Mouse (Mus musculus): ENCODE results near the gene Stmnd1. TPM values are rescaled to one million over a fixed set of nuclear protein-coding genes. Genes with fewer than 3 reads are reported as not detected.
"Not testable (repeated sequence)": the region's sequence is repeated elsewhere in the genome, so short reads cannot be mapped to it uniquely, and the experiment has no call there.

Gene Stmnd1
- total RNA-seq, 2 experiments from 2014 or later, result 0.17 to 0.18 TPM

DNA sequence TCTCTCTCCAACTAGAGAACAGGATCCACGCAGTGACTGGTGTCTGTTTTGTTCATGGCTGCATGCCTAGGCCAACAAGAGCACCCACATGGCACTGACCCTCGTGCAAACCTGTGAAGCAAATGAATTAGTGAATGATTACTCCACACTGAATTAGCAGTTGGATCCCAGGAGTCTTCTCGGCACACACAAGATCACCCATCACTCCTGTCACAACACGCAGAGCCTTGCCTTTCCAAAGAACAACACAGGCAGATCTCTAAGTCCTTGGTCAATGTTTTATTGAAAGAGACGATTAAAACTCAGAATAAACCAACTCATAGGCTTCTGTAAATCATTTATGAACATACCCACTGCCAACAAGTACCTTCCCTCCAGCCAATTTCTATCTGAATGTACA lies 39.7 kb downstream of the Stmnd1 start:
- no peak for DNase-seq
- intact Hi-C loops (cut with DNase I), result loop anchor here (10.0 kb wide), 1 partner anchor 482 kb away; no protein-coding TSS in a partner anchor
- H3K4me3 ChIP-seq, result no peak overlapping the region
- no peak for TF ChIP-seq CTCF (IDR thresholded peaks at IDR 0.05)
- H3K27ac ChIP-seq, result no peak overlapping the region

DNA sequence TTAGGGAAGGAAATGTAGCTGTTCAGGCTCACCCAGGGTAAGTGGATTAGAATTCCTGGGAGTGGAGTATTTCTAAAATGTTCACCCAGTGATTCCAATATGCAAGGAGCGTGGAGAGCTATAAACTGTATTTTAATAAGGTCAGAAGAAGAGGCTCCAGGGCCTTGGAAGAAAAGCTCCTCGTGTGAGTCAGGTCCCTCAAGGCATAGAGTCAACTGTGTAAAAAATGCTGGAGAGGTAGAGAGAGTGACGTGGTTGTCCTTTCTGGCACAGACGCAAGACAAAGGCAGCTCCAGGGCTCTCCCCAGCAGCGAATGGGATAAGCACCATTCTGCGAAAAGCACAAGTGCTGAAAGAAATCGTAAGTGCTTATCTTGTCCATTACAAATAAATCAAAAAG lies 41.6 kb downstream of the Stmnd1 start:
- no peak for TF ChIP-seq CTCF (IDR thresholded peaks at IDR 0.05)
- intact Hi-C loops (cut with DNase I), result loop anchor here (10.0 kb wide), 1 partner anchor 480 kb away; no protein-coding TSS in a partner anchor
- Histone ChIP-seq H3K4me3 (no peak overlapping the region), H3K27ac (no peak overlapping the region)
- DNase-seq, result no peak

DNA sequence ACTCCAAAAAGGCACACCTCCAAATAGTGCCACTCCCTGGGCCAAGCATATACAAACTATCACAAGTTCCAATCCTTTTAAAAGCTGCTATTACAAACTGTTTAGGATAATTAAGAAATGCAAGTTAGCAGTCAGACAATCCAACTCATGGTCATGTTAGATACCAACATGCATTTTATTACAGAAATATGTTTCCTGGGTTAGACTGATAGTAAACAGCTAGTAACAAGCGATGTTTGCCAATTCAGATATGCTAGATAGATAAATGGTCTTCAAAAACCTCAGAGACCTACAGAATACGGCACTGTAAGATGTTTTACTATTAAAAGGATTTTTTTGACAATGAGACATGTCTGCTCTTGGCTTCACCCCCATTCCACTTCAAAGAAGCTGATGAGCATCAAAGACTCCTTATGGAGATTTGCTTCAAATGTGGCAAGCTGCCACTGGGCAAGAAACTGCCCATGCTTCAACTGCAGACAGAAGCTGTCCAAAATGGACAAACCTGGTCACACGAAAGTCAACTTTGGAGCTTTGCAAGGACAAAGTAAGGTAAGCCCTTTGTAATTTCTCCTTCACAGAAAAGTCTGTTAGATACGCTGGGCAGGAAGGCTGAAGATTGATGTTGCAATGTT lies 52.9 kb downstream of the Stmnd1 start:
- Histone ChIP-seq H3K4me3 (no peak overlapping the region), H3K27ac (no peak overlapping the region)
- DNase-seq, result no peak
- TF ChIP-seq CTCF (IDR thresholded peaks at IDR 0.05), result no peak
- intact Hi-C loops (cut with DNase I), result no loop called here

DNA sequence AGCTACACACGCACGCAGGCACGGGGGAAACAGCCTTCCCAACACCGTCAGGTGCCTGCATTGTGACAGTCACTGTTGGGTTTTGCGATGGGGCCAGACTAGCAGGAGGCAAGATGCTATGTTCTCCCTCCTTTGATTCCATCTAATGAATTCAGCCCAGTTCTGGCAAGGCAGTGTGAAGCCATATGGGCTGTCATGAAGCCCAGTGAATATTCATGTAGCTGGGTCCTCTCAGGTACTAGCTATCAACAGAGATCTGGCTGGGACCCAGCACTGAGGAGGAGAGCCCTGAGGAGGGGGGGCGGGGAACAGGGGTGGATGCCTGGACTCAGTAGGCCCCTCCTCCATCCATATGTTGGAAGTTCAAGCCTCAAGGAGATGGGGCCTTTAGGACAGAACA lies 61.5 kb downstream of the Stmnd1 start:
- no peak for DNase-seq
- Histone ChIP-seq H3K27ac (no peak overlapping the region), H3K4me3 (no peak overlapping the region)
- no peak for TF ChIP-seq CTCF (IDR thresholded peaks at IDR 0.05)
- intact Hi-C loops (cut with DNase I), result no loop called here

DNA sequence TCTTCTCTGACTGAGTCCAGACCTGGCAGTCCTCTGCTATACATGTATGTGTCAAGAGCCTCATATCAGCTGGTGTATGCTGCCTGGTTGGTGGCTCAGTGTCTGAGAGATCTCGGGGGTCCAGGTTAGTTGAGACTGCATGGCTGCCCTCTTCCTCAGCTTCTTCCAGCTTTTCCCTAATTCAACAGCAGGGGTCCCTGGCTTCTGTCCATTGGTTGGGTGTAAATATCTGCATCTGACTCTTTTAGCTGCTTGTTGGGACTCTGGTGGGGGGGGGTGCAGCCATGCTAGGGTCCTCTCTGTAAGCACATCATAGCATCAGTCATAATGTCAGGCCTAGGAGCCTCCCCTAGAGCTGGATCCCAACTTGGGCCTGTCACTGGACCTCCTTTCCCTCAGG lies 62.8 kb downstream of the Stmnd1 start:
- H3K27ac ChIP-seq; intact Hi-C loops (cut with DNase I); H3K4me3 ChIP-seq; DNase-seq: not testable (repeated sequence)

DNA sequence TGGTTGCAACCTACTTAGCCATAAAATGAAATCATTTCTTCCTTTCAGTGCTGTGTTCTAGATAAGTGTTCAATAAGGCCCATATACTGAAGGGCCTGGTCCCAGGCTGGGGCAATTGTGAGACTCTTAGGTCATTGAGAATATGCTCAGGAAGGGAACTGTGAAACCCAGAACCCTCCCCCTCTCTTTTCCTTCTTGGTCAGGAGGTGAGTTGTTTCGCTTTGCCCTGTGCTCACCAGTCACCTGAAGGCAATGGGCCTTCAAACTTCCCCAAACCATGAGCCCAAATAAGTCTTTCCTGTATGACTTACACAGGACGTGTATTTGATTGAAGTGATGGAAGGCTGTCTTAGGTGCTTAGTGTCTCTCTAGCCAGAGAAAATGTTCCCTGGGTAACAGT lies 64.3 kb downstream of the Stmnd1 start:
- Histone ChIP-seq H3K27ac (no peak overlapping the region), H3K4me3 (no peak overlapping the region)
- no peak for TF ChIP-seq CTCF (IDR thresholded peaks at IDR 0.05)
- intact Hi-C loops (cut with DNase I), result no loop called here
- DNase-seq, result no peak

DNA sequence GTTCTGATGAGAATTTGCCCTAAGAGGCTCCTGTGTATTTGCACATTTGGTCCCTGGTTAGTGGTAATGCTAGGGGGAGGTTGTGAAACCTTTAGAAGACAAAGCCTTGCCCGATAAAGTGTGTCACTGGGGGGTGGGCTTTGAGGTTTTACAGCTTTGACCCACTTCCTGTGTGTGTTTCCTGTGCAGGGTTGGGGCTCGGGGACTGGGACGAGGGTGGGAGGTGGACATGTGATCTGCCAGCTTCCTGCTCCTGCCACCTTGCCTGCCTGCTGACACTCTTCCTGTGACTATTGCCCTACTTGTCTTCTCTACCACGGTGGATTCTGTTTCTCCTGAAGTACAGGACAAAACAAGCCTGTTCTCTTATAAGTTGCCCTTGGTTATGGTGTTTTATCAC lies 66.4 kb downstream of the Stmnd1 start:
- intact Hi-C loops (cut with DNase I), result loop anchor here (10.0 kb wide), 1 partner anchor 175 kb away; no protein-coding TSS in a partner anchor
- Histone ChIP-seq H3K27ac (peak overlapping the region; percentile 89), H3K4me3 (no peak overlapping the region)
- no peak for TF ChIP-seq CTCF (IDR thresholded peaks at IDR 0.05)
- no peak for DNase-seq

DNA sequence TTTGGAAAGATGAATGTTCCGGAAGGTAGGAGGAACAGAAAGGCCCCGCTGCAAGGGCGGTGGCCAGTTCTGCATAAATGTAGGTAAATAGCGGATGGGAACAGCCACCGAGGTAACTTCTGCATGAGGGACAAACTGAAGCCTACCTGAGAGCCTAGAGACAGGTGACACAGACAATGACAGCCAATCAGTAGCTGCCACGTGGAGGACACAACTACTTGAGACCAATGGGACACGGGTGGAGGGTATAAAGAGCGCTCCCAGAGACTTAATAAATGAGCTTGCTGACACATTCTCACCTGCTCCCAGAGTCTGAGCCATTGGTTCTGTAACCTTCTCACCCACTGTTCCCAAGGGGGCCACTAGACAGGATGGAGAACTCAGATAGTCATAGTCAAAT lies 67.1 kb downstream of the Stmnd1 start:
- intact Hi-C loops (cut with DNase I), result loop anchor here (10.0 kb wide), 1 partner anchor 174 kb away; no protein-coding TSS in a partner anchor
- Histone ChIP-seq H3K4me3 (no peak overlapping the region), H3K27ac (peak overlapping the region; percentile 89)
- no peak for DNase-seq
- no peak for TF ChIP-seq CTCF (IDR thresholded peaks at IDR 0.05)

DNA sequence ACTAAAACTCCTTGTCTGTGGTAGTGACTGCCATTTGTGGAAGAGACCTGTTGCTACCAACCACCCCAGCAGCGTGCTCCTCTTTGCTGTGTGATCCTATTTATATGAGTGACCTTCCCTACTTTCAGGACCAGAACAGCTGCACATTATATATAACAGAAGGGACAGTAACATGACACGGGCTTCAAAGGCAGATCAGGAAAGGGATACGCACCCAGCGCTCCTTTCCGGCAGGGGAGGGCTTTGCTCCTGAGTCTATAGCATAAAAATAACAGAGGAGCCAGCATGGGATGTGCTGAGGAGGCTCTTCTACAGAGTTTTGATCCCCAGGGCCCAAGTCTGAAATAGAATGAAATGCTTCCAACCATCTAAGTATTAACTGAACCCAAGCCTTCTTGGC lies 67.9 kb downstream of the Stmnd1 start:
- no peak for TF ChIP-seq CTCF (IDR thresholded peaks at IDR 0.05)
- H3K27ac ChIP-seq, result peak overlapping the region; percentile 89
- intact Hi-C loops (cut with DNase I), result loop anchor here (10.0 kb wide), 1 partner anchor 173 kb away; no protein-coding TSS in a partner anchor
- DNase-seq, result peak; percentile 77
- no peak overlapping the region; the same call in 1 of the 2 replicates for H3K4me3 ChIP-seq

DNA sequence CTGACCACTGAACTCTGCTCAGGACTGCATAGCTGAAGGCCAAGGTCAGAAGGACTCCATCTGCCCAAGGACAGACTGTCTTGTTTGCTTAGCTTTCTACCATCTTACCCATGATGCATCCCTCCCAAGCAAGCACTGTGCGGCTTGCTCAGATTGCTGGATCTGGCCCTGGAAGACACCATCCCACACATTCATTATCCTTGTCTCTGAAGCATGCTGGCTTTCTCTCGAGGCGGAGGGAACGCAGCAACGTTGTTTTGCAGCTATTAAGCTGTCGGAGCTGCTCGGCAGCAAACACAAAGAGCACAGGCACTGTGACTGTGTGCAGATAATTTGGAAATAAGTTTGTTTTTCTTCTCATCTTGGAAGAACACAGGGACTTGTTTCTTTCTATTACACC lies 69.7 kb downstream of the Stmnd1 start:
- DNase-seq, result no peak
- Histone ChIP-seq H3K4me3 (no peak overlapping the region), H3K27ac (no peak overlapping the region)
- intact Hi-C loops (cut with DNase I), result loop anchor here (10.0 kb wide), 1 partner anchor 172 kb away; no protein-coding TSS in a partner anchor
- TF ChIP-seq CTCF (IDR thresholded peaks at IDR 0.05), result no peak

DNA sequence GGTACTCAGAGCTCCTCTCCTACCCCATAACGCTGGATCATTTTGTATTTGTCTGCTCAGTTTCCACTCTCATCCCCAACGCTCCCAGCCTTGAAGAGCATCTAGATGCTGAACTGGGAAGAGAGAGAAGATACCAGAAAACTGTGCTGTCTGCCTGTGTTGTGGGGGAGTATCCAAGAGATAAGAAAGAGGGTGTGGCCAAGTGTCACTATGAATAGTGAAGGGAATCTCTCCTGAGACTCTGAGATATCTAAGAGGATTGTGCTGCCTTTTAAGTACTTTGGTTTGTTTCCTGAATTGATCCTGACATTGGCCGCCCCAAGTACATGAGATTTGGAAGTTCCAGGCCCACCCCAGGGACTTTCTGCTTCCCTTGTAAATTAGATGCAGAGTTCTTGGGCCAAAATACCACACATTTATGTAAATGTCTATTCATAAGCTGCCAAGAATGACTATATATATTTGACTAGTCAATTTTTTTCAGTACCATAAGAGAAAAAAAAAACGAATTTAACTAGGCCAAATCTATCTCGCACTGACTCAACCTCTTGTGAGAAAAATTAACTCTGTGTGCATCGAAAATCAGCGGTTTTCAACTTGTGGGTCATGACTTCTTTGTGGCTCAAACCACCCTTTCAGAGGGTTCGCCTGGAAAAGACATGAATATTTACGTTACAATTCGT lies 73.5 kb downstream of the Stmnd1 start:
- intact Hi-C loops (cut with DNase I), result loop anchor here (5.0 to 10.0 kb wide), 2 partner anchors 65 to 168 kb away; no protein-coding TSS in a partner anchor
- TF ChIP-seq CTCF (IDR thresholded peaks at IDR 0.05), result no peak
- DNase-seq, result no peak
- Histone ChIP-seq H3K4me3 (no peak overlapping the region), H3K27ac (no peak overlapping the region)

DNA sequence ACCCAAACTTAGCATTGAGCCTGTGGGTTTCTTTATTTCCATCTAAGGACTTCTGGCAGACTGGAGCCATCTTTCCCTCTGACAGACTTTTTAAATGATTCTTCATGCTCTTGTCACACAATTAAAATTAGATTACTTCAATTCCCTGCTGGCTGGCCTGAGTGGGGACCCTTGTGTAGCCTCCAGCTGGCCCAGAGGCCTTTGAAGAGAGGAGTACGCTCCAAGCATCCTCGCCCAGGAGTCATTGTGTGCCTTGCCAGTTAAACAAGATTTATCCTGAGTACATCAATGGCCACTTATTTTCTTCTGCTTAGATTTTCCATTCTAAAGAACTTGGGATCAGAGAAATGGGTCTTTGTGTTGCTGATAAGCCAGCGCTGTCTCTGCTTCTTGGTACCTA lies 76.1 kb downstream of the Stmnd1 start:
- peak overlapping the region; percentile 75 for H3K27ac ChIP-seq
- TF ChIP-seq CTCF (IDR thresholded peaks at IDR 0.05), result no peak
- intact Hi-C loops (cut with DNase I), result loop anchor here (2.0 to 10.0 kb wide), 3 partner anchors 39 to 165 kb away; no protein-coding TSS in a partner anchor
- no peak overlapping the region; the same call in 1 of the 2 replicates for H3K4me3 ChIP-seq
- DNase-seq, result no peak

Other genes with a start within 250 kb of the Stmnd1 start
- 100 to 1,000 TPM; 163 to 196 TPM for gene Rbm24, start 144.7 kb downstream of the Stmnd1 start, total RNA-seq (2021)
- gene Cap2, start 228.1 kb downstream of the Stmnd1 start, total RNA-seq (2021), result 100 to 1,000 TPM; 270 TPM

All from gastrocnemius, adult 2 months (tissue).